Mouse (Mus musculus) cerebellum, postnatal 25 days (tissue): Measurements from ENCODE around the gene 4933415A04Rik.

Experiments used
- DNase-seq, 2 experiments: peaks; one replicate each; pipeline ENCODE4 v3.0.0; 2021; ENCODE audit warnings: mixed read lengths in 2 of 2

4933415A04Rik gene

DNA sequence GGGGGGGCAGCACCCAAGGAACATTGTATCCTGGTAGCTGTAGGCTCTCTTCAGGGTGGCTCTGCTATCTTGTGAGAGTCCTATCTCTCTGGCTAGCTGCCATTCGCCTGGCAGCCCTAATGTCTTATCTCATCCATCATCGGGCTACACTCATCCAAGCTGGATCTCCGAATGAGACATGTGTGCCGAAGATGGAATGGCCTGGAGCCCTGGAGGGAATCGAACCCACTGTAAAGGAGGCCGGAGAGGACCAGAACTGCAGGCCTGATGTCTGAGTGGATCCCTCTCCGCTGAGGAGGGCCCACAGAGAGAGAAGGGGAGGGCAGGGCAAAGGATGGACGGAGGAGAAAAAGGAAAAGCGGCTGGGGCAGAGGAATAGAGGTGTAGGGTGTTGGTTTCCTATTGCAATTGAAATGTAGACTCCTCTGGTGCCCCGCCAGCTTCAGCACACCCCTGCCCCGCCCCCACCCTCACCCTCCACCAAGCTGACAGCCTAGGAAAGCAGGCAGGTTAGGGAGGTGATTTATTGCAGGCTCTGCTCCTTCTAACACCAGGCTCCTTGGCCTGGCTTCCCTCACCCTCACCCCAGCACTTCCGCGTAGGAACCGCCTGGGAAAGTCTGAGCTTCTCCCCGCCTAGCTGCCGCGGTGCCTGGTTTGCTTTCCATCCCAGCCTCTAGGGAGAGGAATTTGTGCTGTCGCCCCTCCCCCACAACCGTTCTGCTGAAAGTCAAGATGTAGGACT lies 47.0 kb downstream of the 4933415A04Rik start:
- DNase-seq, result peak; percentile 25 to 54

DNA sequence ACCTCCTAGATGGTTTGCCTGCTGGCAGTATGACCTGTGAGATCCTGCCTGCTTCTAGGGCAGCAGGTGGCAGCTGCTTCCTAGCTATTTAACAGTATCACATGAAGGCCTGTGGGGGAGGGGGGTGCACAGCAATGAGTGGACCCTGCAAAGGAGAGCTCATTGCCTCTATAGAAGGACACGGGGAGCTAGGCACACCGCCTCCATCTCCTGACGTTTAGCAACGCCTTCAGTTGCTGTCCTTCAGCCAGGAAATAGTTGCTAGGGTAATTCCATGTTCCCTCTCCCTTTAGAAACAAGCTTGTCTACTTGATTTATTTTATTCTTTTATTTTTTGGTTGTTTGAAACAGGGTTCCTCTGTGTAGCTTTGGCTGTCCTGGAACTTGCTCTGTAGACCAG lies 49.9 kb downstream of the 4933415A04Rik start:
- DNase-seq, result no peak

DNA sequence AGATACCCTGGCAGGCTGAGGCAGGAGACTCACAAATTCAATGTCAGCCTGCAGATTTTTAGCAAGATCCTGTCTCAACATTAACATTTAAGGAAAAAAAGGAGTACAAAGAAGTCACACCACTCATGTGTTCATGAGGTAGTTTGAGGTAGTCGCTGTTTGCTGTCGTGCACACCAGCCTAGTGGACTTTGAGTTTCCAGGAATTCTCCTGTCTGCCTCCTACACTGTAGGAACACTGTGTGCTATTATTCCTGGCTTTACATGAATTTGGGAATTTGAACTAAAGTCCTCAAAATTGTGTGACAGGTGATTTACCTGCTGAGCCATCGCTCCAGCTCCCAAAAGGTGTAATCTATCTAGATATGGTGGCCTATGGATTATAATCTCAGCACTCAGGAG lies 51.6 kb downstream of the 4933415A04Rik start:
- no peak for DNase-seq
